Mouse (Mus musculus): ENCODE data around the gene Dtnb. TPM values are rescaled to one million over a fixed set of nuclear protein-coding genes. Genes with fewer than 3 reads are reported as not detected.

Gene Dtnb
- polyA plus RNA-seq, 1 experiment from 2014 or later: 30.1 TPM

GRCm38 (mm10) chr12:3663386-3663785, 91.2 kb downstream of the Dtnb start:
- DNase-seq (ENCODE audit: low spot score, missing footprints): no peak
- Histone ChIP-seq H3K9ac (ENCODE audit: low read length) (no peak overlapping the region), H3K4me3 (ENCODE audit: low read depth, low read length) (no peak overlapping the region), H3K9me3 (ENCODE audit: control insufficient read depth, low read length) (no peaks in the 10 kb centered on the region), H3K27ac (ENCODE audit: low read depth, low read length) (no peak overlapping the region), H3K36me3 (ENCODE audit: control insufficient read depth, insufficient read depth, low read length) (no peaks in the 10 kb centered on the region), H3K27me3 (ENCODE audit: control insufficient read depth, insufficient read depth, low read length) (no peaks in the 10 kb centered on the region), H3K4me1 (ENCODE audit: control insufficient read depth, insufficient read depth, low read length) (no peaks in the 10 kb centered on the region), H3K4me2 (no peak overlapping the region)
- WGBS: 91% methylated on average over 7 of the region's 7 CpGs
- no peak for ATAC-seq (ENCODE audit: low FRiP score)

GRCm38 (mm10) chr12:3669971-3670381, 97.8 kb downstream of the Dtnb start:
- H3K4me3 ChIP-seq (ENCODE audit: low read depth, low read length): no peak overlapping the region
- ATAC-seq (ENCODE audit: low FRiP score): no peak
- H3K9ac ChIP-seq (ENCODE audit: low read length): no peak overlapping the region
- no peak for DNase-seq (ENCODE audit: low spot score, missing footprints)
- H3K9me3 ChIP-seq (ENCODE audit: control insufficient read depth, low read length): no peaks in the 10 kb centered on the region
- H3K4me1 ChIP-seq (ENCODE audit: control insufficient read depth, insufficient read depth, low read length): no peaks in the 10 kb centered on the region
- H3K27me3 ChIP-seq (ENCODE audit: control insufficient read depth, insufficient read depth, low read length): no peaks in the 10 kb centered on the region
- H3K4me2 ChIP-seq: no peak overlapping the region
- WGBS: 56% methylated on average over 5 of the region's 5 CpGs
- no peaks in the 10 kb centered on the region for H3K36me3 ChIP-seq (ENCODE audit: control insufficient read depth, insufficient read depth, low read length)
- H3K27ac ChIP-seq (ENCODE audit: low read depth, low read length): no peak overlapping the region

- no peaks in the 10 kb centered on the region for H3K9me3 ChIP-seq (ENCODE audit: control insufficient read depth, low read length)
- H3K9ac ChIP-seq (ENCODE audit: low read length): no peak overlapping the region
- H3K4me3 ChIP-seq (ENCODE audit: low read depth, low read length): no peak overlapping the region
- H3K4me2 ChIP-seq: no peak overlapping the region
- DNase-seq (ENCODE audit: low spot score, missing footprints): no peak
- 87% methylated on average over 4 of the region's 4 CpGs for WGBS
- no peaks in the 10 kb centered on the region for H3K27me3 ChIP-seq (ENCODE audit: control insufficient read depth, insufficient read depth, low read length)
- ATAC-seq (ENCODE audit: low FRiP score): 0 out of 2 replicates have a peak, but pooled peaks have one; percentile 38
- H3K27ac ChIP-seq (ENCODE audit: low read depth, low read length): no peak overlapping the region
- H3K36me3 ChIP-seq (ENCODE audit: control insufficient read depth, insufficient read depth, low read length): no peaks in the 10 kb centered on the region
- H3K4me1 ChIP-seq (ENCODE audit: control insufficient read depth, insufficient read depth, low read length): no peaks in the 10 kb centered on the region
Observed at GRCm38 (mm10) chr12:3671117-3671516, 98.9 kb downstream of the Dtnb start.

- Histone ChIP-seq H3K27me3 (ENCODE audit: control insufficient read depth, insufficient read depth, low read length) (no peaks in the 10 kb centered on the region), H3K4me2 (no peak overlapping the region), H3K4me1 (ENCODE audit: control insufficient read depth, insufficient read depth, low read length) (no peaks in the 10 kb centered on the region), H3K4me3 (ENCODE audit: low read depth, low read length) (no peak overlapping the region), H3K27ac (ENCODE audit: low read depth, low read length) (no peak overlapping the region), H3K9me3 (ENCODE audit: control insufficient read depth, low read length) (no peaks in the 10 kb centered on the region), H3K36me3 (ENCODE audit: control insufficient read depth, insufficient read depth, low read length) (no peaks in the 10 kb centered on the region), H3K9ac (ENCODE audit: low read length) (no peak overlapping the region)
- WGBS: 91% methylated on average over 9 of the region's 9 CpGs
- DNase-seq (ENCODE audit: low spot score, missing footprints) (no peak), ATAC-seq (ENCODE audit: low FRiP score) (no peak)
Observed at GRCm38 (mm10) chr12:3672786-3673185, 100.6 kb downstream of the Dtnb start.

GRCm38 (mm10) chr12:3673886-3674285, 101.7 kb downstream of the Dtnb start:
- DNase-seq (ENCODE audit: low spot score, missing footprints): no peak

GRCm38 (mm10) chr12:3674913-3675312, 102.7 kb downstream of the Dtnb start:
- no peaks in the 10 kb centered on the region for H3K4me1 ChIP-seq (ENCODE audit: control insufficient read depth, insufficient read depth, low read length)
- H3K36me3 ChIP-seq (ENCODE audit: control insufficient read depth, insufficient read depth, low read length): no peaks in the 10 kb centered on the region
- H3K9me3 ChIP-seq (ENCODE audit: control insufficient read depth, low read length): no peaks in the 10 kb centered on the region
- no peak overlapping the region for H3K4me2 ChIP-seq
- H3K27ac ChIP-seq (ENCODE audit: low read depth, low read length): no peak overlapping the region
- ATAC-seq (ENCODE audit: low FRiP score): no peak
- no peak for DNase-seq (ENCODE audit: low spot score, missing footprints)
- no peak overlapping the region for H3K4me3 ChIP-seq (ENCODE audit: low read depth, low read length)
- 94% methylated on average over 9 of the region's 9 CpGs for WGBS
- no peak overlapping the region for H3K9ac ChIP-seq (ENCODE audit: low read length)
- H3K27me3 ChIP-seq (ENCODE audit: control insufficient read depth, insufficient read depth, low read length): no peaks in the 10 kb centered on the region

More at GRCm38 (mm10) chr12:3673886-3674285, 101.7 kb downstream of the Dtnb start:
- no peaks in the 10 kb centered on the region for H3K27me3 ChIP-seq (ENCODE audit: control insufficient read depth, insufficient read depth, low read length)
- no peak for ATAC-seq (ENCODE audit: low FRiP score)
- no peak overlapping the region for H3K4me2 ChIP-seq
- no peaks in the 10 kb centered on the region for H3K9me3 ChIP-seq (ENCODE audit: control insufficient read depth, low read length)
- H3K4me3 ChIP-seq (ENCODE audit: low read depth, low read length): no peak overlapping the region
- H3K36me3 ChIP-seq (ENCODE audit: control insufficient read depth, insufficient read depth, low read length): no peaks in the 10 kb centered on the region
- H3K9ac ChIP-seq (ENCODE audit: low read length): no peak overlapping the region
- 74% methylated on average over 8 of the region's 8 CpGs for WGBS
- no peaks in the 10 kb centered on the region for H3K4me1 ChIP-seq (ENCODE audit: control insufficient read depth, insufficient read depth, low read length)
- H3K27ac ChIP-seq (ENCODE audit: low read depth, low read length): no peak overlapping the region

- no peak overlapping the region for H3K9ac ChIP-seq (ENCODE audit: low read length)
- no peaks in the 10 kb centered on the region for H3K4me1 ChIP-seq (ENCODE audit: control insufficient read depth, insufficient read depth, low read length)
- no peak for ATAC-seq (ENCODE audit: low FRiP score)
- H3K27ac ChIP-seq (ENCODE audit: low read depth, low read length): no peak overlapping the region
- 90% methylated on average over 5 of the region's 5 CpGs for WGBS
- no peaks in the 10 kb centered on the region for H3K27me3 ChIP-seq (ENCODE audit: control insufficient read depth, insufficient read depth, low read length)
- H3K36me3 ChIP-seq (ENCODE audit: control insufficient read depth, insufficient read depth, low read length): no peaks in the 10 kb centered on the region
- no peak overlapping the region for H3K4me2 ChIP-seq
- no peaks in the 10 kb centered on the region for H3K9me3 ChIP-seq (ENCODE audit: control insufficient read depth, low read length)
- no peak for DNase-seq (ENCODE audit: low spot score, missing footprints)
- no peak overlapping the region for H3K4me3 ChIP-seq (ENCODE audit: low read depth, low read length)
Observed at GRCm38 (mm10) chr12:3680721-3681120, 108.5 kb downstream of the Dtnb start.

GRCm38 (mm10) chr12:3683041-3683440, 110.9 kb downstream of the Dtnb start:
- ATAC-seq (ENCODE audit: low FRiP score) (no peak), DNase-seq (ENCODE audit: low spot score, missing footprints) (no peak)
- H3K36me3 ChIP-seq (ENCODE audit: control insufficient read depth, insufficient read depth, low read length): no peaks in the 10 kb centered on the region
- 85% methylated on average over 8 of the region's 8 CpGs for WGBS
- H3K4me2 ChIP-seq: no peak overlapping the region
- no peak overlapping the region for H3K27ac ChIP-seq (ENCODE audit: low read depth, low read length)
- H3K9ac ChIP-seq (ENCODE audit: low read length): no peak overlapping the region
- no peak overlapping the region for H3K4me3 ChIP-seq (ENCODE audit: low read depth, low read length)
- no peaks in the 10 kb centered on the region for H3K27me3 ChIP-seq (ENCODE audit: control insufficient read depth, insufficient read depth, low read length)
- H3K9me3 ChIP-seq (ENCODE audit: control insufficient read depth, low read length): no peaks in the 10 kb centered on the region
- no peaks in the 10 kb centered on the region for H3K4me1 ChIP-seq (ENCODE audit: control insufficient read depth, insufficient read depth, low read length)

- no peak overlapping the region for H3K9ac ChIP-seq (ENCODE audit: low read length)
- 86% methylated on average over 7 of the region's 7 CpGs for WGBS
- H3K27ac ChIP-seq (ENCODE audit: low read depth, low read length): no peak overlapping the region
- H3K4me2 ChIP-seq: no peak overlapping the region
- ATAC-seq (ENCODE audit: low FRiP score): no peak
- no peaks in the 10 kb centered on the region for H3K27me3 ChIP-seq (ENCODE audit: control insufficient read depth, insufficient read depth, low read length)
- no peaks in the 10 kb centered on the region for H3K36me3 ChIP-seq (ENCODE audit: control insufficient read depth, insufficient read depth, low read length)
- no peak overlapping the region for H3K4me3 ChIP-seq (ENCODE audit: low read depth, low read length)
- no peak for DNase-seq (ENCODE audit: low spot score, missing footprints)
- H3K9me3 ChIP-seq (ENCODE audit: control insufficient read depth, low read length): no peaks in the 10 kb centered on the region
- H3K4me1 ChIP-seq (ENCODE audit: control insufficient read depth, insufficient read depth, low read length): no peaks in the 10 kb centered on the region
Observed at GRCm38 (mm10) chr12:3686419-3686940, 114.3 kb downstream of the Dtnb start.
